ENCODE assay signal across 11 mouse cellular contexts in genomic region chr14:33746181-33746580, GRCm38 (mm10).
A peak's percentile ranks its signal among the peaks of the same experiment; 100 is the strongest.
DNase-seq lines count a peak whose midpoint lies in the region.
"Had no signal": no experiment of that assay in that cellular context is flagged by ENCODE, and none has a peak within 500 bp of the region (broad histone marks: within the 10 kb centered on the region; RNA-seq: fewer than 3 reads in every experiment).

No protein-coding gene starts in this region.

- peak; percentile 23 for DNase-seq in gastrocnemius, postnatal 10 days
- no peak for DNase-seq in gastrocnemius, postnatal 25 days
- DNase-seq in adipocyte (ENCODE audit: low spot score): peak; percentile 48
- DNase-seq in adrenal gland, postnatal 10 days: peak; percentile 72
- peak; percentile 7 for DNase-seq in cerebellum, adult 9-10 months
- DNase-seq in embryo, embryonic 10 days (ENCODE audit: low spot score): no peak
- no peak for DNase-seq in frontal cortex, adult 2 months (ENCODE audit: extremely low spot score in 1 of 2, low spot score in 1 of 2)
- DNase-seq: kidney, adult 11 months; kidney, postnatal 14 days; liver, postnatal 0 days; thymus, postnatal 36 days had no signal

Comparison
In these comparisons a context has a peak if more than half of its experiments do, and no peak if none do; other contexts are left out.
1. DNase-seq: peak in gastrocnemius, postnatal 10 days (single experiment), adipocyte (single experiment), adrenal gland, postnatal 10 days (single experiment) and cerebellum, adult 9-10 months (single experiment); none in gastrocnemius, postnatal 25 days (single experiment), embryo, embryonic 10 days (single experiment) and frontal cortex, adult 2 months (0 of 2).